Mouse (Mus musculus) Muller cell, postnatal 12 days (primary cell): ENCODE results near the gene Gm38394.
"Not testable (repeated sequence)": the region's sequence is repeated elsewhere in the genome, so short reads cannot be mapped to it uniquely, and the experiment has no call there.

Source experiments
- DNase-seq: peaks from one replicate; pipeline ENCODE4 v3.0.0-alpha.2; 2015; ENCODE audit errors: inconsistent ontology term

Gm38394 gene

GRCm38 (mm10) chr1:133661203-133661933 is at the start of gene Gm38394:
Gene Gm38394 (minus strand): TSS chr1:133661318.
- peak; percentile 90 for DNase-seq

- DNase-seq = no peak
Measured at GRCm38 (mm10) chr1:133710895-133711294, 49.8 kb upstream of the Gm38394 start.

- no peak for DNase-seq
Measured at GRCm38 (mm10) chr1:133709292-133709691, 48.2 kb upstream of the Gm38394 start.

GRCm38 (mm10) chr1:133701824-133702223 is 40.7 kb upstream of the Gm38394 start:
- DNase-seq = not testable (repeated sequence)

GRCm38 (mm10) chr1:133697935-133698620 is 37.0 kb upstream of the Gm38394 start:
- no peak for DNase-seq

GRCm38 (mm10) chr1:133695901-133696300 is 34.8 kb upstream of the Gm38394 start:
- DNase-seq = peak; percentile 99

GRCm38 (mm10) chr1:133694876-133695275 is 33.8 kb upstream of the Gm38394 start:
- no peak for DNase-seq

- peak; percentile 80 for DNase-seq
Measured at GRCm38 (mm10) chr1:133694301-133694700, 33.2 kb upstream of the Gm38394 start.

GRCm38 (mm10) chr1:133693536-133694114 is 32.5 kb upstream of the Gm38394 start:
- no peak for DNase-seq

GRCm38 (mm10) chr1:133692195-133692594 is 31.1 kb upstream of the Gm38394 start:
- no peak for DNase-seq

GRCm38 (mm10) chr1:133691046-133691445 is 29.9 kb upstream of the Gm38394 start:
- no peak for DNase-seq

- DNase-seq = no peak
Measured at GRCm38 (mm10) chr1:133689897-133690296, 28.8 kb upstream of the Gm38394 start, which contains the start of gene Lax1. Gene Lax1 (minus strand): TSS chr1:133690108.

- DNase-seq = no peak
Measured at GRCm38 (mm10) chr1:133688301-133688700, 27.2 kb upstream of the Gm38394 start.

- DNase-seq = peak; percentile 59
Measured at GRCm38 (mm10) chr1:133685749-133686519, 24.8 kb upstream of the Gm38394 start.

- DNase-seq = no peak
Measured at GRCm38 (mm10) chr1:133671801-133672200, 10.7 kb upstream of the Gm38394 start.

- no peak for DNase-seq
Measured at GRCm38 (mm10) chr1:133671266-133671665, 10.1 kb upstream of the Gm38394 start.

GRCm38 (mm10) chr1:133670776-133671175 is 9.7 kb upstream of the Gm38394 start:
- DNase-seq = no peak

GRCm38 (mm10) chr1:133670190-133670589 is 9.1 kb upstream of the Gm38394 start:
- DNase-seq = no peak

GRCm38 (mm10) chr1:133668618-133669017 is 7.5 kb upstream of the Gm38394 start:
- no peak for DNase-seq

GRCm38 (mm10) chr1:133667721-133668120 is 6.6 kb upstream of the Gm38394 start:
- no peak for DNase-seq

GRCm38 (mm10) chr1:133665713-133666112 is 4.6 kb upstream of the Gm38394 start:
- not testable (repeated sequence) for DNase-seq
